Mouse (Mus musculus) embryonic stem cell, embryonic (primary cell): ENCODE measurements around the gene Gm13023.
"Not testable (repeated sequence)": the region's sequence is repeated elsewhere in the genome, so short reads cannot be mapped to it uniquely, and the experiment has no call there.

Experiments
- CTCF ChIA-PET, 4 experiments: fragments of 300-600 bp in 2 of 4; fragments of 350-600 bp in 2 of 4; sonication (Branson Sonifier 250); formaldehyde crosslinking; loops; one replicate each; lab custom pipeline; 2022; ENCODE audit warnings: inconsistent platforms in 2 of 4; lab: Charles Lee
- POLR2A ChIA-PET, 4 experiments: fragments of 300-600 bp in 2 of 4; fragments of 350-600 bp in 2 of 4; sonication (Branson Sonifier 250); formaldehyde crosslinking; loops; one replicate each; lab custom pipeline; 2022; ENCODE audit warnings: antibody characterized with exemption in 4 of 4, inconsistent platforms in 1 of 4; lab: Charles Lee

Gm13023 gene

GRCm38 (mm10) chr4:143789052-143789451 is at the start of gene Gm13023:
Gm13023 (plus strand) TSS chr4:143789352.
- CTCF ChIA-PET, POLR2A ChIA-PET: not testable (repeated sequence)

GRCm38 (mm10) chr4:143815993-143816392 is 26.8 kb downstream of the Gm13023 start, which contains the start of gene Gm13084:
Gm13084 (minus strand) TSS chr4:143816093.
- ChIA-PET POLR2A (no interaction called here), CTCF (no interaction called here)
